Mouse (Mus musculus): ENCODE results near the gene Ntm.

GRCm38 (mm10) chr9:29898406-29899054 lies 64.4 kb downstream of the Ntm start:
- TF ChIP-seq CTCF (IDR thresholded peaks at IDR 0.05) (no peak), POLR2A (IDR thresholded peaks at IDR 0.05; ENCODE audit: insufficient read depth, low read depth, low read length) (no peak), EP300 (IDR thresholded peaks at IDR 0.05; ENCODE audit: insufficient read depth, low read depth, low read length) (no peak)

All from heart, adult 2 months (tissue).